Mouse (Mus musculus) heart, embryonic 14.5 days (tissue): Measurements from ENCODE around the gene Wdr63. TPM values are rescaled to one million over a fixed set of nuclear protein-coding genes. Genes with fewer than 3 reads are reported as not detected.

Experiments
- ATAC-seq: fragments of 200-750 bp; cut with Nextera tagmentation; 2 replicates; pipeline ENCODE4 v1.8.0; 2017; ENCODE audit warnings: low read depth, moderate TSS enrichment; ENCODE audit not compliant: insufficient number of reproducible peaks, insufficient read depth, low FRiP score
- H3K27ac ChIP-seq, 2 experiments: fragments of 200-500 bp in 1 of 2; fragments of 300-500 bp in 1 of 2; sonication (generic) in 1 of 2; replicated peaks in 1 of 2; 2 replicates each; pipeline ENCODE4 v1.5.1; 2012 to 2014; ENCODE audit warnings: low read depth in 2 of 2, low read length in 2 of 2, control low read depth in 1 of 2, mild to moderate bottlenecking in 1 of 2, mixed read lengths in 1 of 2; ENCODE audit not compliant: control insufficient read depth in 1 of 2, insufficient read depth in 1 of 2
- H3K27me3 ChIP-seq: fragments of 300-500 bp; sonication (generic); 2 replicates; pipeline ENCODE4 v1.6.1; 2014; ENCODE audit warnings: mild to moderate bottlenecking, low read length, control low read depth; ENCODE audit not compliant: control insufficient read depth, insufficient read depth
- H3K36me3 ChIP-seq: fragments of 300-500 bp; sonication (generic); 2 replicates; pipeline ENCODE4 v1.6.1; 2014; ENCODE audit warnings: mild to moderate bottlenecking, control low read depth, low read length, mixed read lengths; ENCODE audit not compliant: control insufficient read depth, insufficient read depth
- H3K4me1 ChIP-seq, 2 experiments: fragments of 200-500 bp in 1 of 2; fragments of 300-500 bp in 1 of 2; sonication (generic) in 1 of 2; 2 replicates each; pipeline ENCODE4 v1.6.1; 2012 to 2014; ENCODE audit warnings: low read length in 2 of 2, control low read depth in 1 of 2, mixed read lengths in 1 of 2; ENCODE audit not compliant: control insufficient read depth in 2 of 2, insufficient read depth in 2 of 2
- H3K4me2 ChIP-seq: fragments of 300-500 bp; sonication (generic); 2 replicates; pipeline ENCODE4 v1.6.1; 2014; ENCODE audit warnings: mild to moderate bottlenecking, low read length
- H3K4me3 ChIP-seq, 2 experiments: fragments of 200-500 bp in 1 of 2; fragments of 300-500 bp in 1 of 2; sonication (generic) in 1 of 2; 2 replicates each; pipeline ENCODE4 v1.5.1; 2012 to 2014; ENCODE audit warnings: low read length in 2 of 2, mild to moderate bottlenecking in 2 of 2, control low read depth in 1 of 2, low read depth in 1 of 2, moderate library complexity in 1 of 2; ENCODE audit not compliant: control insufficient read depth in 1 of 2, insufficient read depth in 1 of 2
- H3K9ac ChIP-seq: fragments of 300-500 bp; sonication (generic); 2 replicates; pipeline ENCODE4 v1.6.1; 2014; ENCODE audit warnings: mild to moderate bottlenecking, low read length
- H3K9me3 ChIP-seq: fragments of 300-500 bp; sonication (generic); 2 replicates; pipeline ENCODE4 v1.6.1; 2016; ENCODE audit warnings: low read length, control low read depth; ENCODE audit not compliant: control insufficient read depth
- WGBS: fragments of 180-500 bp; shearing (Covaris S2); extraction: QIAGEN DNeasy Blood & Tissue Kit; methylation state at CpG from one replicate; pipeline ENCODE4 v1.1.7; 2014; 5-methylcytosine and 5-hydroxymethylcytosine counted together
- polyA plus RNA-seq: library from polyadenylated mRNA; unstranded; fragments of >200 nt; fragmentation: Nextera tagmentation; extraction: Ambion mirVana; gene quantifications from 2 replicates; pipeline ENCODE4 v1.2.1, GENCODE M21; 2014

The Wdr63 gene
- polyA plus RNA-seq, 1 experiment from 2014 or later, result not detected

GRCm38 (mm10) chr3:146151328-146151727, 43.4 kb upstream of the Wdr63 start:
- H3K9me3 ChIP-seq, result no peaks in the 10 kb centered on the region
- H3K9ac ChIP-seq, result no peak overlapping the region
- H3K36me3 ChIP-seq, result no peaks in the 10 kb centered on the region
- H3K27me3 ChIP-seq, result peaks cover 13% of the 10 kb centered on the region; the same call in 1 of the 2 replicates
- no peak for ATAC-seq
- H3K4me1 ChIP-seq, result peaks cover 5 to 12% of the 10 kb centered on the region in 2 experiments; a peak in 3 of 4 replicates
- H3K4me2 ChIP-seq, result no peak overlapping the region
- no peak overlapping the region for H3K4me3 ChIP-seq
- H3K27ac ChIP-seq, result no peak overlapping the region
- 94% methylated on average over 10 of the region's 10 CpGs for WGBS

- H3K27ac ChIP-seq, result no peak overlapping the region
- 31% methylated on average over 11 of the region's 11 CpGs for WGBS
- H3K36me3 ChIP-seq, result no peaks in the 10 kb centered on the region
- no peaks in the 10 kb centered on the region for H3K9me3 ChIP-seq
- peak overlapping the region; percentile 89 for H3K4me2 ChIP-seq
- H3K9ac ChIP-seq, result no peak overlapping the region; the same call in 1 of the 2 replicates
- H3K4me1 ChIP-seq, result peaks cover 4 to 12% of the 10 kb centered on the region in 2 experiments; a peak in 3 of 4 replicates
- H3K4me3 ChIP-seq, result peak overlapping the region; percentile 44 to 49; a peak in 3 of 4 replicates
- no peak for ATAC-seq
- H3K27me3 ChIP-seq, result peaks cover 13% of the 10 kb centered on the region; the same call in 1 of the 2 replicates
Measured at GRCm38 (mm10) chr3:146150560-146150959, 42.6 kb upstream of the Wdr63 start.

- 0 out of 2 replicates have a peak, but pooled peaks have one; percentile 39 for ATAC-seq
- Histone ChIP-seq H3K4me2 (peak overlapping the region; percentile 89), H3K36me3 (no peaks in the 10 kb centered on the region), H3K4me3 (peak overlapping the region; percentile 44 to 49), H3K4me1 (peaks cover 4 to 12% of the 10 kb centered on the region in 2 experiments; a peak in 3 of 4 replicates), H3K27me3 (peaks cover 13% of the 10 kb centered on the region; the same call in 1 of the 2 replicates), H3K9ac (peak overlapping the region; percentile 61), H3K27ac (no peak overlapping the region), H3K9me3 (peaks cover 2% of the 10 kb centered on the region; the same call in 1 of the 2 replicates)
- WGBS, result under 1% methylated on average over 26 of the region's 26 CpGs
Measured at GRCm38 (mm10) chr3:146150058-146150400, 42.1 kb upstream of the Wdr63 start.

GRCm38 (mm10) chr3:146149156-146150057, 41.5 kb upstream of the Wdr63 start, which contains the start of gene Mcoln2:
TSS of gene Mcoln2 (plus strand) at chr3:146149833.
- peak within 1 kb of the TSS; percentile 61 for H3K9ac ChIP-seq
- whole genome bisulfite sequencing, result 12% methylated on average over 33 of the region's 34 CpGs
- peaks cover 4 to 12% of the 10 kb centered on the region in 2 experiments; a peak in 3 of 4 replicates for H3K4me1 ChIP-seq
- peaks cover 2% of the 10 kb centered on the region; the same call in 1 of the 2 replicates for H3K9me3 ChIP-seq
- peak within 1 kb of the TSS; percentile 44 to 49 for H3K4me3 ChIP-seq
- H3K36me3 ChIP-seq, result no peaks in the 10 kb centered on the region
- peak within 1 kb of the TSS; percentile 89 for H3K4me2 ChIP-seq
- no peak within 1 kb of the TSS for H3K27ac ChIP-seq
- peaks cover 13% of the 10 kb centered on the region; the same call in 1 of the 2 replicates for H3K27me3 ChIP-seq
- ATAC-seq, result no peak; the same call in 1 of the 2 replicates

GRCm38 (mm10) chr3:146146131-146146530, 38.2 kb upstream of the Wdr63 start:
- Histone ChIP-seq H3K4me3 (no peak overlapping the region), H3K4me1 (peaks cover 4 to 7% of the 10 kb centered on the region in 2 experiments; a peak in 3 of 4 replicates), H3K27ac (no peak overlapping the region), H3K9ac (no peak overlapping the region), H3K9me3 (peaks cover 2% of the 10 kb centered on the region; the same call in 1 of the 2 replicates), H3K36me3 (no peaks in the 10 kb centered on the region), H3K27me3 (0 out of 2 replicates have a peak, but pooled peaks cover under 1% of the 10 kb centered on the region), H3K4me2 (no peak overlapping the region)
- no peak for ATAC-seq
- WGBS, result 46% methylated on average over 5 of the region's 5 CpGs

- no peak overlapping the region for H3K27ac ChIP-seq
- peaks cover 2% of the 10 kb centered on the region; the same call in 1 of the 2 replicates for H3K9me3 ChIP-seq
- ATAC-seq, result no peak
- no peaks in the 10 kb centered on the region for H3K27me3 ChIP-seq
- 51% methylated on average over 5 of the region's 5 CpGs for WGBS
- H3K36me3 ChIP-seq, result no peaks in the 10 kb centered on the region
- H3K4me3 ChIP-seq, result no peak overlapping the region
- H3K9ac ChIP-seq, result no peak overlapping the region
- peaks cover 2 to 5% of the 10 kb centered on the region in 2 experiments; a peak in 3 of 4 replicates for H3K4me1 ChIP-seq
- no peak overlapping the region for H3K4me2 ChIP-seq
Measured at GRCm38 (mm10) chr3:146145501-146145900, 37.6 kb upstream of the Wdr63 start.

GRCm38 (mm10) chr3:146142523-146142922, 34.6 kb upstream of the Wdr63 start:
- H3K9ac ChIP-seq, result no peak overlapping the region
- no peaks in the 10 kb centered on the region for H3K4me1 ChIP-seq
- no peaks in the 10 kb centered on the region for H3K27me3 ChIP-seq
- H3K4me2 ChIP-seq, result no peak overlapping the region
- H3K36me3 ChIP-seq, result no peaks in the 10 kb centered on the region
- H3K9me3 ChIP-seq, result peaks cover 2% of the 10 kb centered on the region; the same call in 1 of the 2 replicates
- WGBS, result 83% methylated on average over 7 of the region's 7 CpGs
- H3K27ac ChIP-seq, result no peak overlapping the region
- no peak for ATAC-seq
- H3K4me3 ChIP-seq, result no peak overlapping the region
